Mouse (Mus musculus) ES-Bruce4 (cell line): ENCODE results near the gene Scaf1. TPM values are rescaled to one million over a fixed set of nuclear protein-coding genes. Genes with fewer than 3 reads are reported as not detected.

Source experiments
- H3K27ac ChIP-seq: 2 replicates; pipeline ENCODE4 v1.5.1; 2012; ENCODE audit warnings: low read length, inconsistent platforms; ENCODE audit not compliant: insufficient read depth
- H3K27me3 ChIP-seq: 2 replicates; pipeline ENCODE4 v1.6.1; 2012; ENCODE audit warnings: mild to moderate bottlenecking, low read length, inconsistent platforms; ENCODE audit not compliant: control insufficient read depth, poor library complexity, insufficient read depth, severe bottlenecking
- H3K36me3 ChIP-seq: 2 replicates; pipeline ENCODE4 v1.6.1; 2012; ENCODE audit warnings: inconsistent platforms, mild to moderate bottlenecking, low read length, moderate library complexity; ENCODE audit not compliant: control insufficient read depth, poor library complexity, insufficient read depth, severe bottlenecking
- H3K4me1 ChIP-seq: one replicate; pipeline ENCODE4 v1.8.1; 2011; ENCODE audit warnings: low read length; ENCODE audit not compliant: control insufficient read depth, insufficient read depth
- H3K4me3 ChIP-seq: 2 replicates; pipeline ENCODE4 v1.5.1; 2011; ENCODE audit warnings: low read depth, mild to moderate bottlenecking, low read length
- H3K9ac ChIP-seq: 2 replicates; pipeline ENCODE4 v1.6.1; 2012; ENCODE audit warnings: low read depth, mild to moderate bottlenecking, inconsistent platforms; ENCODE audit not compliant: poor library complexity, severe bottlenecking
- H3K9me3 ChIP-seq: replicated peaks from 2 replicates; pipeline ENCODE4 v1.6.1; 2012; ENCODE audit warnings: mild to moderate bottlenecking, low read length, inconsistent platforms; ENCODE audit not compliant: control insufficient read depth, poor library complexity, insufficient read depth, severe bottlenecking
- CTCF ChIP-seq: IDR thresholded peaks from one replicate; pipeline ENCODE4 v1.8.1; 2011; ENCODE audit warnings: low read depth, low read length
- EP300 ChIP-seq: IDR thresholded peaks from 2 replicates; pipeline ENCODE4 v1.6.1; 2011; ENCODE audit warnings: low read depth, low read length; ENCODE audit not compliant: insufficient read depth
- POLR2A ChIP-seq: IDR thresholded peaks from one replicate; pipeline ENCODE4 v1.8.1; 2011; ENCODE audit warnings: low read length; ENCODE audit not compliant: insufficient read depth
- polyA plus RNA-seq: library from polyadenylated mRNA; stranded (reverse); fragments of >200 nt; gene quantifications from 2 replicates; pipeline ENCODE4 v1.2.4, GENCODE M21; 2011; ENCODE audit warnings: low read depth; ENCODE audit not compliant: missing spikeins, insufficient read depth, insufficient read length

Gene Scaf1
- polyA plus RNA-seq, 1 experiment = 64.2 TPM

DNA sequence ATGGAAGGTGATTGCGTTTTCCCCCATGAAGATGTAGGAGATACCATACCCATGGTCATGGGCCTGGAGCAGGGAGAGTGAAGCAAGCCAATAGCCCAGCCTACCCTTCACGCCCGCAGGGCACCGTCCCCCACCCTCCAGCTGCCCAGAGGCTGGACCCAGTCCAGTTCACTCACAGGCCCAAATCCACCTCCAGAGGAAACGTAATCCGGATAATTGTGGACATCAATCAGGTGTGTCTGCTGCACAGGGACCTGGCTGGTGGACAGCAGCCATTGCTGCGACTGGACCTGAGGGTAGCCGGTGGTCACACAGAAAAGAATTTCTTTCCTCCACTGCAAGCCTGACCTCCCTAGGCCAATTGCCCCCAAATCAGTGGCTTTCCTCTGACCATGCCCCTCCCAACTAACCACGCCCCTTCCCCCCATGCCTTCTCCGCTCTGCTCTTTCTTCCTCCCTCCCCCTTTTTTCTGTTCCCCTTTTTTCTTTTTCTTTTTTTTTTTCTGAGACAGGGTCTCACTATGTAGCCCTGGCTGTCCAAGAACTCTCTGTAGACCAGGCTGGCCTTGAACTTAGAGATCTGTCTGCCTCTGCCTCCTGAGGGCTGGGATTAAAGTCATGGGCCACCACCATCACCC lies 56.2 kb downstream of the Scaf1 start:
- peaks cover 33% of the 10 kb centered on the region for H3K36me3 ChIP-seq
- H3K4me1 ChIP-seq = no peaks in the 10 kb centered on the region
- H3K9ac ChIP-seq = no peak overlapping the region
- no peaks in the 10 kb centered on the region for H3K9me3 ChIP-seq
- no peak overlapping the region for H3K27ac ChIP-seq
- no peak for TF ChIP-seq EP300
- no peak for TF ChIP-seq CTCF
- TF ChIP-seq POLR2A = no peak
- no peaks in the 10 kb centered on the region for H3K27me3 ChIP-seq
- H3K4me3 ChIP-seq = no peak overlapping the region

DNA sequence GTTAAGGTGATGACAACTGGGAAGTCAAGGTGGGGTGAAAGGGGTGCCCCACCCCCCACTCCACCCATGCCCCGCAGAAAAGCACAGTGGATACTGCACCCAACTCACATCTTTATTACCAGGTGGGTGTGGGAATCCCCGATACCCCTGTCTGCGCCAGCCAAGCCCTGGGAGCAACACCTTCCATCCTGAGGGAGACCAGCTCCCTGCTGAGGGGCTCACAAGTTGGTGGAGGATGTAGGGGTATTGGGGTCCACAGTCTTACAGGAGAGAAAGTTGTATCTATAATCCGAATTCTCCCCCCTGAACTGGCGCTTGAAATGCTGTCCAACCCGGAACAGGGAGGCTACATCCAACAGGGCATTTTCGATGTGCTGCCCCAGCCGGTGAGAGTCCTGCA lies 56.9 kb downstream of the Scaf1 start:
- H3K4me3 ChIP-seq = no peak overlapping the region
- peaks cover 30% of the 10 kb centered on the region for H3K36me3 ChIP-seq
- H3K9ac ChIP-seq = no peak overlapping the region
- H3K27ac ChIP-seq = no peak overlapping the region
- TF ChIP-seq EP300 (no peak), CTCF (no peak), POLR2A (no peak)
- no peaks in the 10 kb centered on the region for H3K27me3 ChIP-seq
- H3K4me1 ChIP-seq = no peaks in the 10 kb centered on the region
- H3K9me3 ChIP-seq = no peaks in the 10 kb centered on the region

DNA sequence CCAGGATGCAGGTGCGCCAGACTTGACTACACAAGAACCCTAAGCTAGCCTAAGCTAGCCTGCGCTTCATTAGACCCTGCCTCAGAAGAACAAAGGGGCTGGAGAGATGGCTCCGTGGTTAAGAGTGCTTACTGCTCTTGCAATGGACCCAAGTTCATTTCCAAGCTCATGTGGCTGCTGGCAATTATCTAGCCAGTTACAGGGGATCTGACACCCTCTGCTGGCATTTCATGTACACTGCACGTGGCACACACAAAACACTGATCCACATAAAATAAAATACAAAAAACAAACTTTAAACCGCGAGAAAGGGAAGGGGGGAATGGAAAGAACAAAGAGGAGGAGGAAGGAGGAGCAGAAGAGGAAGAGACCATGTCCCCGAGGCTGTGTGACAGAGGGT lies 58.0 kb downstream of the Scaf1 start:
- H3K9ac ChIP-seq = no peak overlapping the region
- peaks cover 23% of the 10 kb centered on the region for H3K36me3 ChIP-seq
- H3K4me3 ChIP-seq = no peak overlapping the region
- no peaks in the 10 kb centered on the region for H3K27me3 ChIP-seq
- TF ChIP-seq EP300 (no peak), POLR2A (no peak), CTCF (peak; percentile 34)
- H3K9me3 ChIP-seq = no peaks in the 10 kb centered on the region
- H3K4me1 ChIP-seq = peaks cover 2% of the 10 kb centered on the region
- H3K27ac ChIP-seq = no peak overlapping the region

DNA sequence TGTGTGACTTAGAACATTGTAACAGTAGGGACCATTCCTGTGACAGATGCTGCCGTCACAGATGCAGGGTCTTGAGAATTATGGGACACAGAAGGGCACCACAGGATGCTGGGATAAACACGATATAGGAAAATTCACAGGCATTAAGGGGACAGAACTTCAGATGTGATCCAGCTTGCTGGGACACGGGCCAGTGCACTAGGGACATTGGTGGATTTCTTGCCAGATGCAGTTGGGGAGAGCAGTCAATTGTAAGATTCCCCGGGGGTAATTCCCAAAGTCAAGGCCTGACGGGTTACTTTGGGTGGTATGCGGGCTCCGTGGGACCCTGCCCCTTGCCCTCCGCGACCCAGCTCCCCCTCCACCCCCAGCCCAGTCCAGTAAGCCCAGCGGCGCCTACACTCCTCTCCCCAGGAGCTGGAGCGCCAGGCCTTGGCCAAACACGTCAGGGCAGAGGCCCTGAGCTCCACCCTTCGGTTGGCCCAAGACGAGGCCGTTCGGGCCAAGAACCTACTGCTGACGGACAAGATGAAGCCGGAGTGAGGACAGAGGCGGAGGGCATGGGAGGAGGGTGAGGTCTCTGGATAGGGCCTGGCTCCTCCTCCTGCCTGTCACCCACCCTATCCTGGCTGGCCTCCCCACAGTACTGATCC lies 58.9 kb downstream of the Scaf1 start:
- no peaks in the 10 kb centered on the region for H3K27me3 ChIP-seq
- H3K4me1 ChIP-seq = peaks cover 2% of the 10 kb centered on the region
- H3K9me3 ChIP-seq = no peaks in the 10 kb centered on the region
- no peak overlapping the region for H3K4me3 ChIP-seq
- no peak overlapping the region for H3K27ac ChIP-seq
- peaks cover 23% of the 10 kb centered on the region for H3K36me3 ChIP-seq
- no peak overlapping the region for H3K9ac ChIP-seq
- no peak for TF ChIP-seq POLR2A
- no peak for TF ChIP-seq EP300
- no peak for TF ChIP-seq CTCF

DNA sequence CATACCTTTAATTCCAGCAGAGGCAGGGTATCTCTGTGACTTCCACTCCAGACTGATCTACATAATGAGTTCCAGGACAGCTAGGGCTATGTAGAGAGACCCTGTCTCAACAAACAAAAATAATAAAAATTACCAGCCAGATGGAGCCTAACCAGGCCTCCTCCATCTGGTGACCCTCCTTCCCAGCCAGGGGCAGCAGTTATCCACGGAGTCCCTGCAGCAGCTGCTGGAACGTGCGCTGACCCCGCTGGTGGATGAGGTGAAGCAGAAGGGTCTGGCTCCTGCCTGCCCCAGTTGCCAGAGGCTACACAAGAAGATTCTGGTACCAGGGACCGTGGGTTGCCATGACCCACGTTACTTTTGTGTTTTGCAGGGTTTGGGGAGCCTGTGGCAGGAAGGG lies 59.9 kb downstream of the Scaf1 start:
- no peak overlapping the region for H3K27ac ChIP-seq
- H3K9ac ChIP-seq = no peak overlapping the region
- H3K4me3 ChIP-seq = no peak overlapping the region
- TF ChIP-seq EP300 (no peak), POLR2A (no peak), CTCF (no peak)
- no peaks in the 10 kb centered on the region for H3K27me3 ChIP-seq
- H3K9me3 ChIP-seq = no peaks in the 10 kb centered on the region
- H3K36me3 ChIP-seq = peaks cover 14% of the 10 kb centered on the region
- peaks cover 2% of the 10 kb centered on the region for H3K4me1 ChIP-seq

DNA sequence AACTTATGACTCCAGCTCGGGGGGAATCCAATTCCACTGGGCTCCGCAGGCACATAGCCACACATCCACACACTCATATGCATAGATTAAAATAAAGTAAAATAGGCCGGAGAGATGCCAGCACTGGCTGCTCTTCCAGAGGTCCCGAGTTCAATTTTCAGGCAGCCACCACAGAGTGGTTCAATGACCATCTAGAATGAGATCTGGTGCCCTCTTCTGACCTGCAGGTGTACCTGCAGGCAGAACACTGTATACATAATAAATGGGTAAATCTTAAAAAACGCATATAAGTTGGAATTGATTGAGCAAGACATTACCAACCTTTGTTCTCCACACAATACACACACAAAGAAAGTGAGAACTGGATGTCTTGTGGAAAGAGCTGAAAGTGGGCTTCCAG lies 60.5 kb downstream of the Scaf1 start:
- Histone ChIP-seq H3K9me3 (no peaks in the 10 kb centered on the region), H3K27me3 (no peaks in the 10 kb centered on the region), H3K4me3 (no peak overlapping the region), H3K4me1 (peaks cover 2% of the 10 kb centered on the region), H3K27ac (no peak overlapping the region), H3K36me3 (peaks cover 10% of the 10 kb centered on the region; the same call in 1 of the 2 replicates), H3K9ac (no peak overlapping the region)
- TF ChIP-seq EP300 (no peak), CTCF (peak; percentile 41)
